Mouse (Mus musculus) G1E (cell line): Measurements from ENCODE around the gene Gm5105.

ENCODE experiments used
- CTCF ChIP-seq: IDR thresholded peaks from 2 replicates; pipeline ENCODE4 v1.5.1; 2012; ENCODE audit warnings: low read depth, low read length, inconsistent platforms, mixed read lengths
- GATA1 ChIP-seq: IDR thresholded peaks from 2 replicates; pipeline ENCODE4 v1.6.1; 2012; ENCODE audit warnings: borderline replicate concordance, low read length, inconsistent platforms, mixed read lengths
- GATA2 ChIP-seq: IDR thresholded peaks from 2 replicates; pipeline ENCODE4 v1.6.1; 2012; ENCODE audit warnings: low read depth, low read length, inconsistent platforms, borderline replicate concordance
- POLR2AphosphoS5 ChIP-seq: IDR thresholded peaks from 2 replicates; pipeline ENCODE4 v1.6.1; 2012; ENCODE audit warnings: low read depth, low read length, inconsistent platforms; ENCODE audit not compliant: insufficient replicate concordance

DNA sequence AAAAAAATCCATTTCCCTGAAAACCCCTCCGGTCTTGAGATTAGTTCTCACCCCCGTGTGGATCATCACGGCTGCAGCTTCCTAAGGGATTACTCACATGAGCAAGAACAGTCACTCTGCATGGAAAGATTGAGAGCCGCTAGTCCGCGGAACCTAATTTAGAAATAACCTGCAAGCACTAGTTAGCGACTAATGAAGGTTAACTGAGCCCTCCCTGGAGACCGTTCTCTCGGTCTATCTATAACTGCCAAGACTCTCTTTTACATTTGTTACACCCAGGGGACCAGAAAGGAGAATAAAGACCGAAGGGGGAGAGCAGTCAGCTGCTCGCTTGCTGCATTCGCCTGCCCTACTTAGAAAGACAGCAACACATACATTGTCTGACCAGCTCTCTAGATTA, 50.4 kb downstream of the Gm5105 start:
- TF ChIP-seq GATA1 (no peak), CTCF (no peak), POLR2AphosphoS5 (no peak), GATA2 (no peak)
